Mouse (Mus musculus) hindbrain, embryonic 11.5 days (tissue): ENCODE measurements around the gene Tns3. TPM values are rescaled to one million over a fixed set of nuclear protein-coding genes. Genes with fewer than 3 reads are reported as not detected.
A peak's percentile ranks its signal among the peaks of the same experiment; 100 is the strongest.

Experiments used
- ATAC-seq: fragments of 200-750 bp; cut with Nextera tagmentation; 2 replicates; pipeline ENCODE4 v1.8.0; 2017; ENCODE audit warnings: mild to moderate bottlenecking, moderate TSS enrichment, moderate library complexity; ENCODE audit not compliant: low FRiP score
- DNase-seq: peaks from one replicate; pipeline ENCODE4 v3.0.0-alpha.2; 2015; ENCODE audit warnings: low spot score
- H3K27ac ChIP-seq: fragments of 300-500 bp; sonication (generic); 2 replicates; pipeline ENCODE4 v1.5.1; 2014; ENCODE audit warnings: mild to moderate bottlenecking, low read depth, low read length
- H3K27me3 ChIP-seq: fragments of 300-500 bp; sonication (generic); 2 replicates; pipeline ENCODE4 v1.6.1; 2014; ENCODE audit warnings: mild to moderate bottlenecking, low read length, moderate library complexity, mixed read lengths; ENCODE audit not compliant: control insufficient read depth, insufficient read depth
- H3K36me3 ChIP-seq: fragments of 300-500 bp; sonication (generic); 2 replicates; pipeline ENCODE4 v1.6.1; 2014; ENCODE audit warnings: mild to moderate bottlenecking, low read length, moderate library complexity, mixed read lengths; ENCODE audit not compliant: control insufficient read depth, insufficient read depth
- H3K4me1 ChIP-seq: fragments of 300-500 bp; sonication (generic); replicated peaks from 2 replicates; pipeline ENCODE4 v1.6.1; 2014; ENCODE audit warnings: low read length, mixed read lengths; ENCODE audit not compliant: control insufficient read depth, insufficient read depth
- H3K4me2 ChIP-seq: fragments of 300-500 bp; sonication (generic); replicated peaks from 2 replicates; pipeline ENCODE4 v1.6.1; 2014; ENCODE audit warnings: mild to moderate bottlenecking, low read depth, low read length
- H3K4me3 ChIP-seq: fragments of 300-500 bp; sonication (generic); 2 replicates; pipeline ENCODE4 v1.5.1; 2014; ENCODE audit warnings: low read depth, low read length
- H3K9ac ChIP-seq: fragments of 300-500 bp; sonication (generic); 2 replicates; pipeline ENCODE4 v1.6.1; 2014; ENCODE audit warnings: low read depth, low read length
- H3K9me3 ChIP-seq: fragments of 300-500 bp; sonication (generic); 2 replicates; pipeline ENCODE4 v1.6.1; 2016; ENCODE audit warnings: low read length; ENCODE audit not compliant: control insufficient read depth
- WGBS: fragments of 180-500 bp; shearing (Covaris S2); extraction: QIAGEN DNeasy Blood & Tissue Kit; methylation state at CpG from one replicate; pipeline ENCODE4 v1.1.7; 2014; 5-methylcytosine and 5-hydroxymethylcytosine counted together
- polyA plus RNA-seq: library from polyadenylated mRNA; unstranded; fragments of >200 nt; fragmentation: Nextera tagmentation; extraction: Ambion mirVana; gene quantifications from 2 replicates; pipeline ENCODE4 v1.2.1, GENCODE M21; 2014

The Tns3 gene
- polyA plus RNA-seq, 1 experiment from 2014 or later = 9.5 TPM

GRCm38 (mm10) chr11:8575217-8576180 lies 88.8 kb downstream of the Tns3 start:
- Histone ChIP-seq H3K27me3 (no peaks in the 10 kb centered on the region), H3K4me1 (no peaks in the 10 kb centered on the region), H3K36me3 (no peaks in the 10 kb centered on the region), H3K9ac (no peak overlapping the region), H3K4me3 (no peak overlapping the region), H3K27ac (no peak overlapping the region), H3K4me2 (no peak overlapping the region), H3K9me3 (no peaks in the 10 kb centered on the region)
- ATAC-seq (no peak), DNase-seq (no peak)
- 73% methylated on average over 10 of the region's 10 CpGs for WGBS

DNA sequence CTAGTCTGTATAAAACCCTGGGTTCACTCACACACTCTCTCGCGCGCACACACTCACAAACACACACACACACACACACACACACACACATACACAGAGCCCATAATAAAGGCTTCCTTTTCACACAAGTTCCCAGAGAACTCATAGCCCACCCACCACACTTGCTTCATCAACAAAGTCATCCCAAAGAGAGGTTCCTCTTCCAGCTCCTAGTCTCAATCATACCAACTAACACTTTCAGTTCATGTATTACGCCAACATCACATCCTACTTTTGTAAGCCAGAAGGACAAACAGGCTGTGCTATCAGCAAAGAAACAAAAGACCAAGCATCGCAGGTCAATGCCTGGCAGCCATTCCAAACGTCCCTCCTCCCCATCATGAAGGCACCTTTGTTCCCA lies 89.8 kb downstream of the Tns3 start:
- ATAC-seq (no peak), DNase-seq (no peak)
- no peaks in the 10 kb centered on the region for H3K27me3 ChIP-seq
- no peaks in the 10 kb centered on the region for H3K36me3 ChIP-seq
- no peak overlapping the region for H3K4me2 ChIP-seq
- H3K9ac ChIP-seq = no peak overlapping the region
- WGBS = 79% methylated on average over 6 of the region's 6 CpGs
- H3K27ac ChIP-seq = no peak overlapping the region
- no peaks in the 10 kb centered on the region; the same call in 1 of the 2 replicates for H3K4me1 ChIP-seq
- no peaks in the 10 kb centered on the region for H3K9me3 ChIP-seq
- no peak overlapping the region for H3K4me3 ChIP-seq

DNA sequence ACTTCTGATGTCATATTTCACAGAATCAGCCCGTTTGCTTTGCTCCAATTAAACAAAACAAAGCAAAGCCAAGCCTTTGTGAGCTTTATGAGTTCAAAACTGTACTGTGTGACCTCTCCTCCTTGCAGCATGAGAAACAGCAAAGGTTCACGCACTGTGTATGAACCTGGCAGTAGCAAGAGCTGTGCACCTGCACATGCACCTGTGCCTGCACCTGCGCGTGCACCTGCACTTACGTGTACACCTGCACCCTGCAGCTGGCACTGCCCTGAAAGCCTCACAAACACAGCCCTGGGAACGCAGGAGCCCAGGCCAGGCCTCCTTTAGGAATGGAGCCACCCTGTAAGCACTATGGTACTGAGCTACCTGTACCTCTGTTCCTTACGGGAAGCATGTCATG lies 91.6 kb downstream of the Tns3 start:
- Histone ChIP-seq H3K9ac (no peak overlapping the region), H3K27me3 (no peaks in the 10 kb centered on the region), H3K9me3 (no peaks in the 10 kb centered on the region), H3K4me3 (no peak overlapping the region), H3K4me1 (no peaks in the 10 kb centered on the region; the same call in 1 of the 2 replicates), H3K36me3 (no peaks in the 10 kb centered on the region), H3K4me2 (no peak overlapping the region), H3K27ac (no peak overlapping the region)
- DNase-seq = no peak
- ATAC-seq = no peak
- WGBS = 89% methylated on average over 7 of the region's 7 CpGs

DNA sequence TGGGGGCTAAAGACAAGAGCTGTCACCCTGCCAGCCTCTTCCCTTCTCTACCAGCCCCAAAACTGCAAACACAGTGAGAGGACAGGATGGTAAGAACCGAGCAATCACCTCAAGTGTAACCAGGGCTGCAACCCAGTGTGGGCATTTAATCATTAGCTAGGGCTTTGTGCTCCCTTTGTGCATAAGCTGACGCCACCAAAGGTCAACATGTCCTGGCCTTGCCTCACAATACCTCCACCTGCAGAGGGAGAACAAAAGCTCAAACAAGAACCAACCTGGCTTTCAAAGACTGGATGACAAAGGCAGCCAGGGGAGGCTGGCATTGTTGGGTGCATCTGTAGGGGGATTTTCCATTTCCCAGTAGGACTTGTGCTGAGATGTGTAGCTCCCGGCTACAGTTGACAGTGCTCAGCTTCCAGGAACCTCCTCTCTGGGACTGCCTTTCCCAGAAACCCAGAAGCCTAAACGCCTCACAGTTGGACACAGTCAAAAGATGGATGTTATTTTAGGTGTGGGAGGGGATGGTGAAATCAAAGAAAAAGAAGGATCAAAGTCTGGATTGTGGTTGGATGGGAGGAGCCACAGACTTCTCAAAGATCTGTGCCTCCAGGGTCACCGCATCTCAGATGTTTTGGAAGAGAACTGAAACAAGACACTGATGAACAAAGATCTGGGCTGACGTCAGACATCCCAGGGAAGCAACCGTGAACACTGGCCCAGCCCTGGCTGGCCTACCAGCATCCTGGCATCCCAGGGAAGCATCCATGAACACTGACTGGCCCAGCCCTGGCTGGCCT lies 94.9 kb downstream of the Tns3 start:
- Histone ChIP-seq H3K4me3 (no peak overlapping the region), H3K9ac (no peak overlapping the region), H3K36me3 (no peaks in the 10 kb centered on the region), H3K4me2 (no peak overlapping the region), H3K4me1 (no peaks in the 10 kb centered on the region; the same call in 1 of the 2 replicates), H3K9me3 (no peaks in the 10 kb centered on the region), H3K27me3 (no peaks in the 10 kb centered on the region), H3K27ac (no peak overlapping the region)
- 13% methylated on average over 7 of the region's 7 CpGs for WGBS
- ATAC-seq = peak; percentile 48; the same call in 1 of the 2 replicates
- DNase-seq = peak; percentile 14

DNA sequence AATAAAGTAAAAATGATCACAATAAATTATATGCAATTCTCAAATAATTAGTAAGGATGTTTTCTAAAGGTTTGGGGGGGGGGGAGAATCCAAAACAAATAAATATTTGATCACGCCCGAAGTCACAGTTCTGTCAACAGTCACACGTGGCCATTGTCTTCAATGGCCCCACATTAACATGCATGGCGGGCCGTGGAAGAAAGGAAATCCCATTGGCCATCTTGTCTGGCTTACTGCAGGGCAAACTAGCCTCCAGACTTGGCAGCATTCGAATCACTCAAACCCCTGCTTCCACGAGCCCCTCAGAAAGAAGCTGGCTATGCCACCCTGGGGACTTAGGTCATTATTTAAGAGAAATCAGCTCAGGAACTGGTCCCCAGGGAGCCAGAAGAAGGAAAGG lies 95.5 kb downstream of the Tns3 start:
- H3K27me3 ChIP-seq = no peaks in the 10 kb centered on the region
- 37% methylated on average over 7 of the region's 7 CpGs for WGBS
- no peaks in the 10 kb centered on the region for H3K36me3 ChIP-seq
- H3K4me1 ChIP-seq = no peaks in the 10 kb centered on the region; the same call in 1 of the 2 replicates
- peak; percentile 51; the same call in 1 of the 2 replicates for ATAC-seq
- no peak overlapping the region for H3K4me2 ChIP-seq
- H3K9ac ChIP-seq = no peak overlapping the region
- H3K9me3 ChIP-seq = no peaks in the 10 kb centered on the region
- no peak for DNase-seq
- no peak overlapping the region for H3K27ac ChIP-seq
- H3K4me3 ChIP-seq = no peak overlapping the region

DNA sequence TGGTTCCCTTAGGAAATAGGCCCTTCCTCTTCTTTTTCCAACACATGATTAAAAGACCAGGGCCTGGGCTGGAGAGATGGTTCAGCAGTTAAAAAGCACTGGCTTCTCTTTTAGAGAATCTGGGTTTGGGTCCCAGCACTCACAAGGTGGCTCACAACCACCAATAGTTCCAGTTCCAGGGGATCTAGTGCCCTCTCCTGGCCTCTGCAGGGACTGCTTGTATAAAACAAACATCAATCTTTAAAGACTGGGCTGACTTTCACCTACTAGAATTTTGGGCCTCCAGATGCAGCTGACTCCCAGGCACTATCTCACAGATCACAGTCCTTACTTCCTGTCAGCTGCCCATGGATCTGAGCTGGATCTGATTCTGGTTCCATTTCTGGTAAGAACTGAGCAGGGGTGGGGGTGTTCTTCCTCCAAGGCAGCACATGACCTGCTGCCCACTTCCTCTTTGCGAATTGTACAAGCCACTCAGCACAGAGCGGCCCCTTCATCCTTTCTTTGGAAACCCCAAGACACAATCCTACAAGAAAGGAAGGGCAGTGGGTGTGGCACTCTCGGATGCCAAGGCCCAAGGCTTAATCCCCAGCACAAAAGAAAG lies 98.0 kb downstream of the Tns3 start:
- Histone ChIP-seq H3K36me3 (no peaks in the 10 kb centered on the region), H3K27ac (no peak overlapping the region), H3K9ac (no peak overlapping the region), H3K9me3 (no peaks in the 10 kb centered on the region), H3K4me2 (no peak overlapping the region), H3K27me3 (no peaks in the 10 kb centered on the region), H3K4me3 (no peak overlapping the region), H3K4me1 (no peaks in the 10 kb centered on the region; the same call in 1 of the 2 replicates)
- no peak for ATAC-seq
- WGBS = 86% methylated on average over 3 of the region's 3 CpGs
- no peak for DNase-seq

DNA sequence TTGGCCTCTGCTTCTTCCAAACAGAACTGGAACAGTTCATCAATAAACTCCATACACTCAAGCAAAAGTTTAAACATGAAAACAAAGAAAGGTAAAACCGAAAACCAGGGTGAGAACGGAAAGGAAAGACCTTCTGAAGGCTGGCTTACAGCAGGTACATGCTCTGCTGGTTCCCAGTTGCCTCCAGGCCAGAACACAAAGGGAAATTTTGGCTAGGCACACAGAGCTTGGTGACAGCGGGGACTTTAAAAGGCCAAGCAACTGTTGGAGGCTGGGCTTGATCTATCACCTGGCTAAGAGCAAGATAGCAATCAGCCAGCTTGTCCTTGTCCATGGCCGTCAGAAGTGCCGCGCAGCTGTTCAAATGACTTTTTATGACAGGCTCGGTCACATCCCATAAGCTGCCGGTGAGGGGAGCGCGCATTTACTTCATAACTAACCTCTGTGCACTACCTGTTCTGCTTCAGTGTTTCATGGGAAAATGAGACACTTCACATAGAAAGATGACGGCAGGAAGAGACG lies 105.5 kb downstream of the Tns3 start:
- Histone ChIP-seq H3K4me1 (no peaks in the 10 kb centered on the region), H3K27me3 (no peaks in the 10 kb centered on the region), H3K4me2 (no peak overlapping the region), H3K9ac (no peak overlapping the region), H3K27ac (no peak overlapping the region), H3K4me3 (no peak overlapping the region), H3K36me3 (no peaks in the 10 kb centered on the region), H3K9me3 (no peaks in the 10 kb centered on the region)
- DNase-seq (no peak), ATAC-seq (no peak)
- 85% methylated on average over 12 of the region's 12 CpGs for WGBS

GRCm38 (mm10) chr11:8558258-8558657 lies 106.1 kb downstream of the Tns3 start:
- no peak for ATAC-seq
- WGBS = 85% methylated on average over 9 of the region's 9 CpGs
- H3K27ac ChIP-seq = no peak overlapping the region
- no peak overlapping the region for H3K4me3 ChIP-seq
- DNase-seq = no peak
- H3K27me3 ChIP-seq = no peaks in the 10 kb centered on the region
- H3K4me1 ChIP-seq = no peaks in the 10 kb centered on the region
- no peak overlapping the region for H3K4me2 ChIP-seq
- no peaks in the 10 kb centered on the region for H3K36me3 ChIP-seq
- H3K9me3 ChIP-seq = no peaks in the 10 kb centered on the region
- H3K9ac ChIP-seq = no peak overlapping the region
